Mouse (Mus musculus): ENCODE results near the gene Diaph2.

DNA sequence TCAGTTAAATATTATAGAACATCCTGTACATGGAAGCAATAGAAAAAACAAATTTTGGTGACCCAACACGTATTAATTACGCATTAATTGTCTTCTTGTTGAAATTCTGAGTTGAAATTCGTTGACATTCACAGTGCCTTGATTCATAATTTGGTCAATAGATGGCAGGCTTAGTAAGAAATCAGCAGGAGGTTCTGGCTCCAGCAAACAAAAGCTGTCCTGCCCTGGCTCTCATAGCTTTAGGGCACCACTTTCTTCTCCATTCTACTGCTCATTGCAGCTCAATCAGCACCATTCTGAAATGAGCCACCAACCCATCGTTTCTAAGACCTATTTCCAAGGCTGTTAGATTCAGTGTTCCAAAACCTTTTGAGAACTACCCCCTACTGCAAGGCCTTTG lies 225.3 kb downstream of the Diaph2 start:
- no peak for TF ChIP-seq POLR2A (IDR thresholded peaks at IDR 0.05; ENCODE audit: borderline replicate concordance, extremely low read depth, low read depth, low read length)
- TF ChIP-seq CTCF (IDR thresholded peaks at IDR 0.05; ENCODE audit: insufficient read depth, low read length) = no peak
